Mouse (Mus musculus) intestine, postnatal 0 days (tissue): ENCODE data around the gene Csn3. TPM values are rescaled to one million over a fixed set of nuclear protein-coding genes. Genes with fewer than 3 reads are reported as not detected.

Source experiments
- ATAC-seq: fragments of 200-750 bp; cut with Nextera tagmentation; 2 replicates; pipeline ENCODE4 v1.8.0; 2017; ENCODE audit warnings: mild to moderate bottlenecking, moderate TSS enrichment, moderate library complexity
- H3K27ac ChIP-seq: fragments of 300-500 bp; sonication (generic); 2 replicates; pipeline ENCODE4 v1.5.1; 2014; ENCODE audit warnings: mild to moderate bottlenecking, low read depth, low read length, moderate library complexity
- H3K27me3 ChIP-seq: fragments of 300-500 bp; sonication (generic); replicated peaks from 2 replicates; pipeline ENCODE4 v1.6.1; 2014; ENCODE audit warnings: low read length, mixed read lengths; ENCODE audit not compliant: control insufficient read depth, insufficient read depth
- H3K36me3 ChIP-seq: fragments of 300-500 bp; sonication (generic); 2 replicates; pipeline ENCODE4 v1.6.1; 2014; ENCODE audit warnings: mild to moderate bottlenecking, moderate library complexity; ENCODE audit not compliant: control insufficient read depth, insufficient read depth
- H3K4me1 ChIP-seq: fragments of 300-500 bp; sonication (generic); replicated peaks from 2 replicates; pipeline ENCODE4 v1.6.1; 2014; ENCODE audit warnings: antibody characterized with exemption, low read length, mixed read lengths; ENCODE audit not compliant: control insufficient read depth, insufficient read depth
- H3K4me2 ChIP-seq: fragments of 300-500 bp; sonication (generic); replicated peaks from 2 replicates; pipeline ENCODE4 v1.6.1; 2014; ENCODE audit warnings: low read depth, mild to moderate bottlenecking, moderate library complexity
- H3K4me3 ChIP-seq: fragments of 300-500 bp; sonication (generic); 2 replicates; pipeline ENCODE4 v1.5.1; 2014; ENCODE audit warnings: low read depth, low read length
- H3K9ac ChIP-seq: fragments of 300-500 bp; sonication (generic); 2 replicates; pipeline ENCODE4 v1.6.1; 2014; ENCODE audit warnings: mild to moderate bottlenecking, low read depth, low read length
- H3K9me3 ChIP-seq: fragments of 300-500 bp; sonication (generic); 2 replicates; pipeline ENCODE4 v1.6.1; 2016; ENCODE audit warnings: mixed run types; ENCODE audit not compliant: control insufficient read depth
- CTCF ChIP-seq: sonication (generic); IDR thresholded peaks from 2 replicates; pipeline ENCODE4 v1.5.1; 2016; ENCODE audit warnings: low read depth, mild to moderate bottlenecking, control low read depth, antibody characterized with exemption, moderate library complexity
- WGBS: fragments of 180-500 bp; shearing (Covaris S2); extraction: QIAGEN DNeasy Blood & Tissue Kit; methylation state at CpG from one replicate; pipeline ENCODE4 v1.1.7; 2014; 5-methylcytosine and 5-hydroxymethylcytosine counted together
- polyA plus RNA-seq: library from polyadenylated mRNA; unstranded; fragments of >200 nt; fragmentation: Nextera tagmentation; extraction: Ambion mirVana; gene quantifications from 2 replicates; pipeline ENCODE4 v1.2.1, GENCODE M21; 2015

Csn3 gene
- 0.97 and 2.3 TPM in 2 replicates for polyA plus RNA-seq

DNA sequence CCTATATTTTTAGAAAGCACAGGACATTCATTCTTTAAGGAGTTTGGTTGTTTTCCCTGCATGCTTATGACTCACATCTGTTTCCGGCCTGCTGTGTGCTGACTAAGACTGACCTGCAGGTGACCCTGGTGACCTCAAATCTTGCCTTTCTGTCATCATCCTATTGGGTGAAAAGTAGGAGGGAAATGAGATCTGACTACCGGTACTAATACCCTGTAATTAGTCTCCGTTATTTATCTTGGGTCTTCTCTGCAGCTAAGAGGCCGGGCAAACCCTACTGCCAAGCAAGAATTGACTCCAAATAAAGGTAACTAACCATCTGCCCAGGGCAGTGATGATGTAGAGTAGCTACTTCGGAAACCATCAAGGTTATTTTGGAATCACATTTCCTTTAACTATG lies at the start of gene Csn3:
Gene Csn3 (plus strand): TSS at position 208 of the 400 bp plus-strand sequence.
- no peak for ATAC-seq
- 44% methylated on average over 5 of the region's 5 CpGs for WGBS
- no peak within 1 kb of the TSS for H3K27ac ChIP-seq
- H3K27me3 ChIP-seq, result no peaks in the 10 kb centered on the region
- H3K9me3 ChIP-seq, result no peaks in the 10 kb centered on the region
- no peak within 1 kb of the TSS for H3K4me3 ChIP-seq
- TF ChIP-seq CTCF, result no peak
- no peaks in the 10 kb centered on the region for H3K4me1 ChIP-seq
- H3K9ac ChIP-seq, result no peak within 1 kb of the TSS
- no peak within 1 kb of the TSS for H3K4me2 ChIP-seq
- no peaks in the 10 kb centered on the region for H3K36me3 ChIP-seq

DNA sequence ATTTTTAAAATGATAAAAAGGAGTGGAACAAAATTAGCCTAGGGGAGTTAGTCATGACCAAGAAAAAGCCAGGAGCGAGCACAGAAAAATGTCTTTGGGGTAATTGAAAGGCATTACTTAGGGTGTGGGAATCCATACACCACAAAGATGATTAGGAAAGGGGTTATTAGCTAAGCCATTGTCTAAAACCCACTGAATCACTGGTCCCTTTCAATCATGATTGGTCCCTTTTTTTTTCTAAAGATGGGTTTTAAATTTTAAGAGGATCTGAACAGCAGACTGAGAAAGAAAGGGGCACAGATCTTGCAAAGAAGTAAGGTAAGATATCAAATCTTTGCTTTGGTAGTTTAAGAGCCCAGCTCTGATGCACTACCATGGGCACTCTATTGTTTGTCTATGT lies 40.6 kb upstream of the Csn3 start, which contains the start of gene Odam:
Gene Odam (plus strand): TSS at position 301 of the 400 bp plus-strand sequence.
- no peak for ATAC-seq

GRCm38 (mm10) chr5:87931603-87932002 lies 6.2 kb downstream of the Csn3 start:
- 63% methylated on average over 1 of the region's 1 CpGs for WGBS
- Histone ChIP-seq H3K4me2 (no peak overlapping the region), H3K36me3 (no peaks in the 10 kb centered on the region), H3K27me3 (no peaks in the 10 kb centered on the region), H3K9ac (no peak overlapping the region), H3K27ac (no peak overlapping the region), H3K9me3 (no peaks in the 10 kb centered on the region), H3K4me1 (no peaks in the 10 kb centered on the region), H3K4me3 (no peak overlapping the region)
- ATAC-seq, result no peak
- no peak for TF ChIP-seq CTCF

More for the DNA sequence above, 40.6 kb upstream of the Csn3 start, which contains the start of gene Odam:
- Histone ChIP-seq H3K9me3 (no peaks in the 10 kb centered on the region), H3K36me3 (no peaks in the 10 kb centered on the region), H3K4me3 (no peak within 1 kb of the TSS), H3K4me2 (no peak within 1 kb of the TSS), H3K4me1 (no peaks in the 10 kb centered on the region), H3K27ac (no peak within 1 kb of the TSS), H3K9ac (no peak within 1 kb of the TSS), H3K27me3 (no peaks in the 10 kb centered on the region)
- no peak for TF ChIP-seq CTCF
- 92% methylated on average over 1 of the region's 1 CpGs for WGBS

DNA sequence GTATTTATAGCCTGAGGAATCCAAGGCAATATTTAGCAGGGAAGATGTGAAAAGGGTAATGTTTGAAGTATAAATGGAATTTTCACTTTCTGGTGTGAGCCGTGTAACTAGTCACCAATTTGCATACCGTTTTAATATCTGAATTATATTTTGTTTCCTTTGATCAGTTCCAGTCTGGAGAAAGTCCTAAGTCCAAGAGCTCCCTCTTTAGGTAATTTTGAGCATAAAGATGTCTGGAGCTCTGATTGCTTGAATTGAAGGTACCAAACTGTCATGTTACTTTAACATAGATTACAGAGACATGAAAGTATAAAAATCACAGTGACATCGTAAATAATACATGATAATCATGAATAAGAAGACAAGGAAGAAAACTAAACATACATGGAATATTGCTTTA lies 15.4 kb downstream of the Csn3 start:
- WGBS, result 33% methylated on average over 3 of the region's 3 CpGs
- Histone ChIP-seq H3K9ac (no peak overlapping the region), H3K4me3 (no peak overlapping the region), H3K27ac (no peak overlapping the region), H3K27me3 (no peaks in the 10 kb centered on the region), H3K4me1 (no peaks in the 10 kb centered on the region), H3K36me3 (no peaks in the 10 kb centered on the region), H3K9me3 (no peaks in the 10 kb centered on the region), H3K4me2 (no peak overlapping the region)
- ATAC-seq, result no peak
- no peak for TF ChIP-seq CTCF

DNA sequence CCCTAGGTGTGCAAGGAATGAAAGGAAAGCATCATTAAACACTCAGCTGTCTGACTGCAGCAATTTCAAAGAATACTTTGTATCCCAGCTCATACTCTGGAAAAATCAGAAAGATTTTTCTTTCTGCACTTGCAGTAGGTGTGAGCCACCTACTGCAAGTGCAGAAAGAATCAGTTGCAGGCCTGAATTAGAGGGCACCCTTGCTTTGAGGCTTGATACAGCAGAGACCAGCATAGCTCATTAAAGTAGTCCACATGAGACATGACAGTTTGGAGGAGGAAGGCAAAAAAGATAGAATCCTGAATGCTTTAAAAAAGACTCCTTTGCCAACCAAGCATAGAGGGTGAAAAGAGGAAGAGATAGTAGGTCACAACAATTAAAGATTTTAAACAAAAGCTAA lies 17.1 kb downstream of the Csn3 start:
- Histone ChIP-seq H3K4me1 (no peaks in the 10 kb centered on the region), H3K36me3 (no peaks in the 10 kb centered on the region), H3K4me2 (no peak overlapping the region), H3K27me3 (no peaks in the 10 kb centered on the region), H3K9me3 (no peaks in the 10 kb centered on the region), H3K9ac (no peak overlapping the region), H3K4me3 (no peak overlapping the region), H3K27ac (no peak overlapping the region)
- ATAC-seq, result no peak
- TF ChIP-seq CTCF, result no peak

DNA sequence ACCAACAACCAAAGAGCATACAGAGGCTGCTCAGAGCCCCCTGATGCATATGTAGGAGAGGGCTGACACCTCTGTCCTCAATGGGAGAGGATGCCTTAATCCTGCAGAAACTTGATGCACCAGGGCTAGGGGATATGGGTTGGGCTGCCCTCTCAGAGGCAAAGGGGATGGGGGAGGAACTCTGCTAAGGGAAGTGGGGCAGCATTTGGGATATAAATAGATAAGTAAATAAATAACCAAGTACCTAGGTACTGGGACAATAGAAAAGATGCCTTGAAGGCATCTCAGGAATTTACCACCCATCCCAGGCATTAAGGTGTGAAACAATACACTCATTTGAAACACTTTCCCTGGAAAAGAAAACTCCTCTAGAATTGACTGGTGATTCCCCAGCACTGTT lies 26.5 kb downstream of the Csn3 start:
- TF ChIP-seq CTCF, result no peak
- no peak overlapping the region for H3K9ac ChIP-seq
- ATAC-seq, result no peak
- H3K4me3 ChIP-seq, result no peak overlapping the region
- no peak overlapping the region for H3K4me2 ChIP-seq
- no peak overlapping the region for H3K27ac ChIP-seq
- H3K9me3 ChIP-seq, result no peaks in the 10 kb centered on the region
- H3K27me3 ChIP-seq, result no peaks in the 10 kb centered on the region
- no peaks in the 10 kb centered on the region for H3K4me1 ChIP-seq
- no peaks in the 10 kb centered on the region for H3K36me3 ChIP-seq

DNA sequence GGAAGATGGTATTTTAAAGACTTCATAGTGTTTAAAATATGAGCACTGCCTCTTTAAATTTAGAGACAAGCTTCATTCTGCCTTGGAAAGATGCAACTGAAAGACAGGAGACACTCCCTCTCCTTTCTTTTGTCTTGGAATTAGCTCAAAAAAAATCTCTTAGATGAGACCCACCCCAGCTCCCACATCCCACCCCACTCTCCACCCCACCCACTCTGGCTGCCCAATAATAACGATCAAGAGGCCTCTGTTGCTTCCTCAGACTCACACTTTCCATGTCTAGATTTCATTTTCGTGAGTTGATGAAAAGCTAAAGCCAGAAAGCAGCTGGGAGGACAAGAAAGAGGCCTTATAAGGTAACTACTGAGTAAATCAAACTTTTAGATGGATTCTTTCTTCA lies 43.8 kb downstream of the Csn3 start, which contains the start of the genes 2310003L06Rik and Gm28434:
Gene 2310003L06Rik (plus strand): TSS at position 259 of the 400 bp plus-strand sequence.
Gene Gm28434 (plus strand): TSS at position 317 of the 400 bp plus-strand sequence.
- H3K4me2 ChIP-seq, result no peak within 1 kb of the TSS
- WGBS, result 59% methylated on average over 2 of the region's 2 CpGs
- H3K4me3 ChIP-seq, result no peak within 1 kb of the TSS
- no peaks in the 10 kb centered on the region for H3K9me3 ChIP-seq
- no peak for TF ChIP-seq CTCF
- no peak within 1 kb of the TSS for H3K9ac ChIP-seq
- H3K27ac ChIP-seq, result no peak within 1 kb of the TSS
- H3K27me3 ChIP-seq, result no peaks in the 10 kb centered on the region
- no peaks in the 10 kb centered on the region for H3K4me1 ChIP-seq
- no peak for ATAC-seq
- no peaks in the 10 kb centered on the region for H3K36me3 ChIP-seq
